Mouse (Mus musculus): ENCODE results near the gene Fam124a. TPM values are rescaled to one million over a fixed set of nuclear protein-coding genes. Genes with fewer than 3 reads are reported as not detected.
A peak's percentile ranks its signal among the peaks of the same experiment; 100 is the strongest.
"Not testable (repeated sequence)": the region's sequence is repeated elsewhere in the genome, so short reads cannot be mapped to it uniquely, and the experiment has no call there.

The Fam124a gene
- polyA plus RNA-seq, 1 experiment from 2014 or later, result 1.3 TPM

GRCm38 (mm10) chr14:62563679-62564078 is 8.1 kb downstream of the Fam124a start:
- peaks cover 4% of the 10 kb centered on the region; the same call in 1 of the 2 replicates for H3K4me1 ChIP-seq (ENCODE audit: control insufficient read depth, insufficient read depth, low read length)
- H3K4me2 ChIP-seq, result no peak overlapping the region
- H3K9ac ChIP-seq (ENCODE audit: low read depth, low read length), result no peak overlapping the region
- no peak for ATAC-seq (replicated peaks; ENCODE audit: insufficient number of reproducible peaks, low FRiP score, low TSS enrichment)
- no peaks in the 10 kb centered on the region for H3K36me3 ChIP-seq (ENCODE audit: control insufficient read depth, insufficient read depth, low read length)
- H3K27me3 ChIP-seq (ENCODE audit: control insufficient read depth, insufficient read depth, low read length), result no peaks in the 10 kb centered on the region
- 75% methylated on average over 7 of the region's 7 CpGs for WGBS (ENCODE audit: insufficient replicate concordance)
- no peak overlapping the region for H3K27ac ChIP-seq (ENCODE audit: low read depth, low read length)
- H3K4me3 ChIP-seq (ENCODE audit: low read depth, low read length), result no peak overlapping the region
- H3K9me3 ChIP-seq (replicated peaks; ENCODE audit: control insufficient read depth, low read length), result no peaks in the 10 kb centered on the region

DNA sequence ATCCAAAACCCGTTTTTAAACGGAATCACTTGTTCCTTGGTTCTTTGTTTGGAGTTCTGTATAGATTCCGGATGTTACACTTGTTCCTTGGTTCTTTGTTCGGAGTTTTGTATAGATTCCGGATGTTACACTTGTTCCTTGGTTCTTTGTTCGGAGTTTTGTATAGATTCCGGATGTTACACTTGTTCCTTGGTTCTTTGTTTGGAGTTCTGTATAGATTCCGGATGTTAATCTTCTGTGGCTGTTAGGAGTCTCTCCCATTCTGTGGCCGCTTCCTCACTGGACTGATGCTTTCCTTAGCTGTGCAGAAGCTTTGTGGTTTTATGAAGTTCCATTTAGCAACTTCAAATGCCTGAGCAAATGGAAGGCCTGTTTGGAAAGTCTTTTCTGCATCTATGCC is 11.3 kb downstream of the Fam124a start, which contains the start of gene Gm4131:
TSS of gene Gm4131 (minus strand) at position 101 of the 400 bp plus-strand sequence.
- not testable (repeated sequence) for H3K4me3 ChIP-seq (ENCODE audit: low read depth, low read length); H3K27ac ChIP-seq (ENCODE audit: low read depth, low read length); H3K4me2 ChIP-seq; H3K9me3 ChIP-seq (replicated peaks; ENCODE audit: control insufficient read depth, low read length); H3K36me3 ChIP-seq (ENCODE audit: control insufficient read depth, insufficient read depth, low read length); H3K27me3 ChIP-seq (ENCODE audit: control insufficient read depth, insufficient read depth, low read length); H3K9ac ChIP-seq (ENCODE audit: low read depth, low read length); ATAC-seq (replicated peaks; ENCODE audit: insufficient number of reproducible peaks, low FRiP score, low TSS enrichment); H3K4me1 ChIP-seq (ENCODE audit: control insufficient read depth, insufficient read depth, low read length)
- WGBS (ENCODE audit: insufficient replicate concordance), result 79% methylated on average over 9 of the region's 9 CpGs

- no peak overlapping the region for H3K4me3 ChIP-seq (ENCODE audit: low read depth, low read length)
- no peaks in the 10 kb centered on the region for H3K9me3 ChIP-seq (replicated peaks; ENCODE audit: control insufficient read depth, low read length)
- H3K27ac ChIP-seq (ENCODE audit: low read depth, low read length), result peak overlapping the region; percentile 57
- H3K27me3 ChIP-seq (ENCODE audit: control insufficient read depth, insufficient read depth, low read length), result no peaks in the 10 kb centered on the region
- 83% methylated on average over 5 of the region's 5 CpGs for WGBS (ENCODE audit: insufficient replicate concordance)
- peaks cover 6% of the 10 kb centered on the region; the same call in 1 of the 2 replicates for H3K4me1 ChIP-seq (ENCODE audit: control insufficient read depth, insufficient read depth, low read length)
- H3K4me2 ChIP-seq, result no peak overlapping the region; the same call in 1 of the 2 replicates
- no peak for ATAC-seq (replicated peaks; ENCODE audit: insufficient number of reproducible peaks, low FRiP score, low TSS enrichment)
- H3K9ac ChIP-seq (ENCODE audit: low read depth, low read length), result no peak overlapping the region
- no peaks in the 10 kb centered on the region for H3K36me3 ChIP-seq (ENCODE audit: control insufficient read depth, insufficient read depth, low read length)
Measured at GRCm38 (mm10) chr14:62569463-62569862, 13.9 kb downstream of the Fam124a start.

DNA sequence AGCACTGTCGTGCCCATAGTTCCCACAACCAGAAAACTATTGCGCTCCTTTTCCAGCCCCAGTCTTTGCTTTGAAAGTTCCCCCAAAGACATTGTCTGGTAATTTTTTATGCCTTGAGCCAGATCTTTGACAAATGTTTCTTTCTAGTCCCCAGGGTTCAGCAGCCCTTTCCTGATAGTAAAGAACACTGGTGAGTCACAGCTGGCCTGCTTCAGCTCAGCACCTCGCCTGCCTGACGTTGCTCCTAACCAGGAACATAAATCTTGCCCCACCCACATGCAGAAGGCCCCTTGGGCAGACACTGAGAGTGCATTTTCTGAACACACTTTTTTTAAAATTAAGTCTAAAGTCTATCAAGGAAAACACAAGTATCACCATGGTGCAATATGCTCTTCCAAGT is 14.8 kb downstream of the Fam124a start:
- H3K9me3 ChIP-seq (replicated peaks; ENCODE audit: control insufficient read depth, low read length), result no peaks in the 10 kb centered on the region
- H3K4me2 ChIP-seq, result no peak overlapping the region
- no peak for ATAC-seq (replicated peaks; ENCODE audit: insufficient number of reproducible peaks, low FRiP score, low TSS enrichment)
- no peaks in the 10 kb centered on the region for H3K36me3 ChIP-seq (ENCODE audit: control insufficient read depth, insufficient read depth, low read length)
- no peak overlapping the region for H3K4me3 ChIP-seq (ENCODE audit: low read depth, low read length)
- H3K4me1 ChIP-seq (ENCODE audit: control insufficient read depth, insufficient read depth, low read length), result peaks cover 6% of the 10 kb centered on the region; the same call in 1 of the 2 replicates
- H3K9ac ChIP-seq (ENCODE audit: low read depth, low read length), result no peak overlapping the region
- WGBS (ENCODE audit: insufficient replicate concordance), result 26% methylated on average over 4 of the region's 4 CpGs
- no peaks in the 10 kb centered on the region for H3K27me3 ChIP-seq (ENCODE audit: control insufficient read depth, insufficient read depth, low read length)
- H3K27ac ChIP-seq (ENCODE audit: low read depth, low read length), result peak overlapping the region; percentile 57; the same call in 1 of the 2 replicates

- Histone ChIP-seq H3K4me1 (ENCODE audit: control insufficient read depth, insufficient read depth, low read length) (peaks cover 2% of the 10 kb centered on the region; the same call in 1 of the 2 replicates), H3K4me2 (peak overlapping the region; percentile 42; the same call in 1 of the 2 replicates), H3K9ac (ENCODE audit: low read depth, low read length) (no peak overlapping the region), H3K9me3 (replicated peaks; ENCODE audit: control insufficient read depth, low read length) (no peaks in the 10 kb centered on the region), H3K27ac (ENCODE audit: low read depth, low read length) (no peak overlapping the region), H3K4me3 (ENCODE audit: low read depth, low read length) (no peak overlapping the region), H3K36me3 (ENCODE audit: control insufficient read depth, insufficient read depth, low read length) (no peaks in the 10 kb centered on the region), H3K27me3 (ENCODE audit: control insufficient read depth, insufficient read depth, low read length) (no peaks in the 10 kb centered on the region)
- WGBS (ENCODE audit: insufficient replicate concordance), result 0% methylated on average over 2 of the region's 3 CpGs
- ATAC-seq (replicated peaks; ENCODE audit: insufficient number of reproducible peaks, low FRiP score, low TSS enrichment), result no peak
Measured at GRCm38 (mm10) chr14:62573454-62573853, 17.9 kb downstream of the Fam124a start.

DNA sequence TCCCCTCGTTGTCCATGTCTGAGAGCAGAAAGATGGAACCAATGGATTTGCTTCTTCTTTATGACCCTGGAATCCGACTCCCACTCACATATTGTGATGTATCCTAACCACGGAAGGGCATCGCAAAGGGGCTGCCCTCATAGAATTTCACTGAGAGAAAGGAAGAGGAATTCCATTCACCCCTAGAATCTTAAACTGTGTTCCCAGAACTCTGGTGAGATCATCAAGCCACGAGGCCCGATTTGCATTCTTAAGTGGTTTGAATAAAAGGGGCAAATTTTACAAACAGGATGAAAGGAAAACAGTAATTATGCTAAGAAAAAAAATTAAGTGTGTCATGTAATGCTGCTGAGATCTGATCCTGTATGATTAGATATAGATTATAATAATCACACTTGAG is 19.4 kb downstream of the Fam124a start:
- no peak overlapping the region for H3K4me3 ChIP-seq (ENCODE audit: low read depth, low read length)
- H3K9me3 ChIP-seq (replicated peaks; ENCODE audit: control insufficient read depth, low read length), result no peaks in the 10 kb centered on the region
- WGBS (ENCODE audit: insufficient replicate concordance), result 71% methylated on average over 6 of the region's 6 CpGs
- H3K4me1 ChIP-seq (ENCODE audit: control insufficient read depth, insufficient read depth, low read length), result peaks cover 2% of the 10 kb centered on the region; the same call in 1 of the 2 replicates
- no peak overlapping the region for H3K27ac ChIP-seq (ENCODE audit: low read depth, low read length)
- no peak for ATAC-seq (replicated peaks; ENCODE audit: insufficient number of reproducible peaks, low FRiP score, low TSS enrichment)
- H3K9ac ChIP-seq (ENCODE audit: low read depth, low read length), result no peak overlapping the region
- no peak overlapping the region for H3K4me2 ChIP-seq
- no peaks in the 10 kb centered on the region for H3K27me3 ChIP-seq (ENCODE audit: control insufficient read depth, insufficient read depth, low read length)
- H3K36me3 ChIP-seq (ENCODE audit: control insufficient read depth, insufficient read depth, low read length), result no peaks in the 10 kb centered on the region

DNA sequence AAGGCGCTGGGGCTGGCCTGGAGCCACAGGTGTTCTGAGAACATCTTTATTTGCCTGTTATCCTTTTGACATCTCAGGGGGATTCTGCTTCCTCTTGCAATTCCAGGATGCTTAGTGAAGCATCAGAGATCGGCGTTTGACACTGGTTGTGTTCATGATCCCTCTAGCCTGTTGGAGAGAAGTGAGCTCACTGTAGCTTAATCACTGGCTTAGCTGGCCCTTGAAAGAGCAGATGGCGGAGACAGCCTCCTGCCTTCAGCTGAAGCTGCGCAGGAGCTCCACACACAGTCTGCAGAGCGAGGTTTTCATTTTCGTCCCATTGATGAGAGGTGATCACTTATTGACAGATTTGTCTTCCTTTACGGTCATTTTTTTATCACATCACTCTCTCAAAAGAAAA is 20.3 kb downstream of the Fam124a start:
- WGBS (ENCODE audit: insufficient replicate concordance), result 69% methylated on average over 8 of the region's 8 CpGs
- Histone ChIP-seq H3K4me3 (ENCODE audit: low read depth, low read length) (no peak overlapping the region), H3K27me3 (ENCODE audit: control insufficient read depth, insufficient read depth, low read length) (no peaks in the 10 kb centered on the region), H3K27ac (ENCODE audit: low read depth, low read length) (no peak overlapping the region), H3K9ac (ENCODE audit: low read depth, low read length) (no peak overlapping the region), H3K36me3 (ENCODE audit: control insufficient read depth, insufficient read depth, low read length) (no peaks in the 10 kb centered on the region), H3K4me1 (ENCODE audit: control insufficient read depth, insufficient read depth, low read length) (peaks cover 2% of the 10 kb centered on the region; the same call in 1 of the 2 replicates), H3K9me3 (replicated peaks; ENCODE audit: control insufficient read depth, low read length) (no peaks in the 10 kb centered on the region), H3K4me2 (no peak overlapping the region)
- ATAC-seq (replicated peaks; ENCODE audit: insufficient number of reproducible peaks, low FRiP score, low TSS enrichment), result no peak

GRCm38 (mm10) chr14:62580945-62581344 is 25.4 kb downstream of the Fam124a start:
- 82% methylated on average over 3 of the region's 3 CpGs for WGBS (ENCODE audit: insufficient replicate concordance)
- no peak for ATAC-seq (replicated peaks; ENCODE audit: insufficient number of reproducible peaks, low FRiP score, low TSS enrichment)
- Histone ChIP-seq H3K9ac (ENCODE audit: low read depth, low read length) (no peak overlapping the region), H3K27ac (ENCODE audit: low read depth, low read length) (no peak overlapping the region), H3K9me3 (replicated peaks; ENCODE audit: control insufficient read depth, low read length) (no peaks in the 10 kb centered on the region), H3K27me3 (ENCODE audit: control insufficient read depth, insufficient read depth, low read length) (no peaks in the 10 kb centered on the region), H3K4me3 (ENCODE audit: low read depth, low read length) (no peak overlapping the region), H3K36me3 (ENCODE audit: control insufficient read depth, insufficient read depth, low read length) (no peaks in the 10 kb centered on the region), H3K4me1 (ENCODE audit: control insufficient read depth, insufficient read depth, low read length) (no peaks in the 10 kb centered on the region), H3K4me2 (no peak overlapping the region)

DNA sequence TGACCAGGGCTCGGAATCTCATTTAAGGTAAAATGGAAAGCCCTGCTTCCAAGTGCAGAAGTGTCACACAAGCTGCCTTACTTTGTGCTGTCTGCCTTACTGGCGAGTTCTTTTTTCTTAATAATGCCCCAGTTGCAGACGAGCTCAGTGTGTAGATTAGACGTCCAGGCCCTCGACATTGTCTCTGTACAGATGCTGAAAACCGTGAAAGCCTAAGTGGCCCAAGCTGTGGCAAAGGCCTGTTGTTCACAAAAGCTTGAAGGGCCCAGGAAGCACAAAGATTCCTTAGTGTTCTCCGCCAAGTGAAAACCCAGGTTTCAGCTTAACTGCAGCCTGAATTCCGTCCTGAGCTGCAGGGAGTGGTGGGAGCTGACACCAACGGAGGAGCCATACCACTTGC is 26.2 kb downstream of the Fam124a start:
- ATAC-seq (replicated peaks; ENCODE audit: insufficient number of reproducible peaks, low FRiP score, low TSS enrichment), result no peak
- H3K4me2 ChIP-seq, result no peak overlapping the region
- H3K9ac ChIP-seq (ENCODE audit: low read depth, low read length), result no peak overlapping the region
- no peak overlapping the region for H3K27ac ChIP-seq (ENCODE audit: low read depth, low read length)
- WGBS (ENCODE audit: insufficient replicate concordance), result 78% methylated on average over 9 of the region's 9 CpGs
- H3K4me1 ChIP-seq (ENCODE audit: control insufficient read depth, insufficient read depth, low read length), result no peaks in the 10 kb centered on the region
- no peak overlapping the region for H3K4me3 ChIP-seq (ENCODE audit: low read depth, low read length)
- no peaks in the 10 kb centered on the region for H3K9me3 ChIP-seq (replicated peaks; ENCODE audit: control insufficient read depth, low read length)
- no peaks in the 10 kb centered on the region for H3K36me3 ChIP-seq (ENCODE audit: control insufficient read depth, insufficient read depth, low read length)
- H3K27me3 ChIP-seq (ENCODE audit: control insufficient read depth, insufficient read depth, low read length), result no peaks in the 10 kb centered on the region
